Mouse (Mus musculus) heart, postnatal 14 days (tissue): ENCODE measurements around the gene Nkpd1. TPM values are rescaled to one million over a fixed set of nuclear protein-coding genes. Genes with fewer than 3 reads are reported as not detected.

Experiments
- DNase-seq, 2 experiments: peaks; one replicate each; pipeline ENCODE4 v3.0.0; 2021 to 2022
- intact Hi-C: fragments of 180-260 bp; cut with DNase I; formaldehyde crosslinking; loops from one replicate; pipeline ENCODE4 v1.15.1; 2025
- long read RNA-seq, 2 experiments: library from polyadenylated mRNA; stranded (forward); transcript quantifications; one replicate each; pipeline ENCODE4 v2.0.0; 2021
- total RNA-seq, 2 experiments: library from RNA; stranded (reverse); gene quantifications; 2 replicates each; pipeline ENCODE4 v1.2.3; 2021

Nkpd1 gene
- not detected for total RNA-seq
- long read RNA-seq, experiment 1, partial matches to known transcripts, result 0 of 1 reads
- long read RNA-seq, experiment 1, other reads (novel, unspliced or antisense), result 1 of 1 reads
- long read RNA-seq, experiment 2, result 0 reads

DNA sequence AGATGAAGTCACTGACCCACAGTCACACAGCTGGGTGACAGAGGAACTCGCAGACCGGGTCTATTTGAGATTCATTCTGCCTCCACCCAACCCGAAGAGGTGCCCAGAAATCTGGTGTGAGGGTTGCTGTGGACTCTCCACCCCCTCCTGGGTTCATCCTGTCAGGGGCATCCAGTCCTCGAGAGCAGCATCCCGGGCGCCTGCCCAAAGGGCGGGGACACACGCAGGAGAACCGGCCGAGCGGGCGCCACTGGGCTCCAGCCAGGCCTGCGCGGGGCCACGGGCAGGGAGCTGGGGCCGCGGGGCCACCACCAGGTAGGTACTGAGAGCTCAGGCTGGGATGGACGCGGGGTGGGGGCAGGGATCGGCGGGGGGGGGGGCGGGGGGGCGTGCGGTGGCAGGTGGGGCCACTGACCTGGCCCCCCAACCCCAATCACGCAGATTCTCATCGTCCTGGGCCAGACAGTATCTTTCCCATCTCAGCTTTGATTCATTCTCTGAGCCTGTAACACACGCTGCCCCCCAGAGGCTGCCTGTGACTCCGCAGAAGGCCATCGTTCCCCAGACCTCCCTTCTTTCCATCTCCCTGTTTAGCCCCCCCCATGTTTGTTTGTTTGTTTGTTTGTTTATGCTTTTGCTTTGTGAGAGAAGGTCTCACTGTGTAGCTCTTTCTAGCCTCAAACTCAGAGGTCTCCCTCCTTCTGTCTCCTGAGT lies at the start of gene Nkpd1:
Gene Nkpd1 (plus strand): TSS at position 187 of the 714 bp plus-strand sequence.
- intact Hi-C loops, result loop anchor here (2.0 kb wide), 1 partner anchor 75 kb away; no protein-coding TSS in a partner anchor
- DNase-seq, result no peak

DNA sequence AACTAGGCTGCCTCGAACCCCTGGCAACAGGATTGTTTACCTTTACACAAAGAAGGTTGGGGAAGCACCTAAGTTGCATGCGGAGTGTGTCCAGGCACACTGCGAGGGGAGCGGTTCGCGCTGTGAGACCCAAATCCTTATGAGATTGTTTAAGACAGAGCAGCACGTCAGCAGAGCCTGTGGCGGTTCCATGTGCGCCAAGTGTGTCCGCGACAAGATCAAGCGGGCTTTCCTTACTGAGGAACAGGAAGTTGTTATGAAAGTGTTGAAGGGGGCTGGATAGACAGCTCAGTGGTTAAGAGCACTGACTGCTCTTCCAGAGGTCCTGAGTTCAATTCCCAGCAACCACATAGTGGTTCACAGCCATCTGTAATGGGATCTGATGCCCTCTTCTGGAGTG lies 49.4 kb upstream of the Nkpd1 start:
- no peak for DNase-seq
- intact Hi-C loops, result no loop called here

DNA sequence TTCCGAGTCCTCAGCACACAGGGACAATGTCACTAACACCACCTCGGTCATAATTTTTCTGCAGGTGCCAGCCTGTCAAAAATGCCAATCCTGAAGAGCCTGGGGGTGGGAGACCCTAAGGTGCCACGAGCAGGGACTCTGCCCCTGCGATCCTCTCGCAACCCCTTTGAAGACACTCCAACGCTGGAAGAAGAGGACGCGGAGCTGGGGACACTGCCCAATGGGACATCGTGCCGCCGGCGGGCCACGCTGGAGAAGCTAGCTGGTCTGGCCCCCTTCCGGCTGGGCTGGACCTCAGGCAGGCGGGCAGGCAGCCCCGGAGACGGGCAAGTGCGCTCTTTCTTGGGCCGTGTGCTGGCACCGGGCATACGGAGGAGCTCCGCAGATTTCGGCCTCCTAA lies 48.2 kb upstream of the Nkpd1 start:
- no peak for DNase-seq
- intact Hi-C loops, result no loop called here

GRCm38 (mm10) chr7:19470308-19470707 lies 47.3 kb upstream of the Nkpd1 start:
- no peak for DNase-seq
- intact Hi-C loops, result loop anchor here (2.0 kb wide), 1 partner anchor 28 kb away; no protein-coding TSS in a partner anchor

- no peak for DNase-seq
- intact Hi-C loops, result no loop called here
Observed at GRCm38 (mm10) chr7:19472403-19472802, 45.2 kb upstream of the Nkpd1 start.

DNA sequence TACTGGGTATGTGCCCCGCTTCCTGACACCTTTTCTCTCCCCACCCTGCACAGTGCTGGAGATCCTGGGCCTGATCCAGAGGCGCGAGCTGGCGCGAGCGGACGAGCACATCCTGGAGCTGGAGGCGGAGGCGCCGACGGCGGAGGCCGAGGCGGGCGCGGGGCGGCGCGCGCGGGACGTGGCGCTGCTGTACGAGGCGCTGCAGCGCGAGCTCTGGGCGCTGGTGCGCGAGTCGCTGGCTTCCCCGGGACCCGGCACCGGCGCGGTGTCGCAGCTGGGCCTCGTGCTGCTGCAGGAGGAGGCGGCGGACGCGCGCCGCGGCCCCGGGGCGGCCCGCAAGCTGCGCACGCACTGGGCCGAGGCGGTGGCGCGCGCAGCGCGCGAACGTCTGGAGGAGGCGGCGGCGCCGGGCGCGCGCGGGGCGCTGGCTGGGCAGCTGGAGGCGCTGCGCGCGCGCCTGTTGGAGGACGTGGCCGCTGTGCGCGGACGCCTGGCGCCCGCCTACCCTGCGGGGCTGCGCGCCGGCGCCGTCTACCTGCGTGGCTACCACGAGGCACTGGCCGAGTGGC lies 43.7 kb upstream of the Nkpd1 start:
- intact Hi-C loops, result loop anchor here (2.0 kb wide), 1 partner anchor 13 kb away; no protein-coding TSS in a partner anchor
- peak; percentile 84 to 89 for DNase-seq

GRCm38 (mm10) chr7:19477084-19477483 lies 40.6 kb upstream of the Nkpd1 start:
- intact Hi-C loops, result no loop called here
- DNase-seq, result no peak

- no peak for DNase-seq
- intact Hi-C loops, result no loop called here
Observed at GRCm38 (mm10) chr7:19477624-19478384, 39.8 kb upstream of the Nkpd1 start.

GRCm38 (mm10) chr7:19483281-19483680 lies 34.4 kb upstream of the Nkpd1 start:
- no peak for DNase-seq
- intact Hi-C loops, result no loop called here

DNA sequence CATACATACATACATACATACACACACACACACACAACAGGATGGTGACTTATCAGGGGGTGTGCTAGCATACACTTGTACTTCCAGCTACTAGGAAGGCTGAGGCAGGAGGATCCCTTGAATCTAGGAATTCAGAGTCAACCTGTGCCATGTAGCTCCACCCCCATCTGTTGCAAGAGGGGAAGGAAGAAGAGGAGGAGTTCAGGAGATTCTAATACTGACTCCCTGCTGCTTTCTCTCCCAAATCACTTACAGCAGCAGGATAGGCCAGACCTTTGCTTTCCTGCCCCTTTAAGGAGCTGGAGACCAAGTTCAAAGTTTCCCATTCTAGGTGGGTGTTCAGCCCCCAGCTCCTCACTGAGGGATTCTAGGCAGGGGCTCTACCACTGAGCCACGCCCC lies 32.1 kb upstream of the Nkpd1 start:
- intact Hi-C loops, result no loop called here
- DNase-seq, result no peak

GRCm38 (mm10) chr7:19486549-19486948 lies 31.1 kb upstream of the Nkpd1 start:
- intact Hi-C loops, result no loop called here
- DNase-seq, result no peak

DNA sequence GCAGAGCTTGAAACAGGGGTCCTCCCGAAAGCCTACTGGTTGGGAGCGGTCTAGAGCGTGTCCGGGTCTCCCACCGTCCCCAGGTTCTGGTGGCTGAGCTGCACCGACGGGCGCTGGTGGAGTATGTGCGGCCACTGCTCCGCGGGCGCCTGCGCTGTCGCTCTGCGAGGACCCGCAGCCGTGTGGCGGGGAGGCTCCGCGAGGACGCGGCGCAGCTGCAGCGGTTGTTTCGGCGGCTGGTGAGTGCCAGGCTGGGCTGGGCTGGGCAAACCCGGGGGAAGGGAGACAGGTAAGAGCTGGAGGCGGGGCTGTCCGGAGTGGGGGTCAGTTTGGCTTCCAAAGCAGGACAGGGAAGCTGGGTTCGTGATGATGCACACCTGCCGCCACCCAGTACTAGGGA lies 28.1 kb upstream of the Nkpd1 start:
- intact Hi-C loops, result no loop called here
- DNase-seq, result no peak

DNA sequence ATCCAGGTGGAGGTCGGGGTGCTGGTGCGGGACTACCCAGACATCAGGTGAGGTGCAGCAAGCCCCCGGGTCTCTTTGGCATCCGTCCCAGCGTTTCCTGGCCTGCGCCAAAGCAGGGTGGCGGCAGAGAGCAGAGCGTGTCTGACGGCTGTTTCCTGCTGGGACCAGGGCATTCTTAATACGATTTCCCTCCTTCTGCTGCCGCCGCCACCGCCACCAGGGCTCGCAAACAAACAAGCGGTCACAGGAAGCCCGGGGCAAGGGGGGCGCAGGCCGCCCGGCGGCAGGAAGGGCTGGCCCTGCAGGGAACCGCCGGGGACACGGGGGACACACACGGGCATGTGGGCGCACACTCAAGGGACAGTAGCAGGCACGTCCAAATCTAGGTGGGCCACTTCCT lies 25.9 kb upstream of the Nkpd1 start:
- peak; percentile 48 to 51 for DNase-seq
- intact Hi-C loops, result no loop called here

DNA sequence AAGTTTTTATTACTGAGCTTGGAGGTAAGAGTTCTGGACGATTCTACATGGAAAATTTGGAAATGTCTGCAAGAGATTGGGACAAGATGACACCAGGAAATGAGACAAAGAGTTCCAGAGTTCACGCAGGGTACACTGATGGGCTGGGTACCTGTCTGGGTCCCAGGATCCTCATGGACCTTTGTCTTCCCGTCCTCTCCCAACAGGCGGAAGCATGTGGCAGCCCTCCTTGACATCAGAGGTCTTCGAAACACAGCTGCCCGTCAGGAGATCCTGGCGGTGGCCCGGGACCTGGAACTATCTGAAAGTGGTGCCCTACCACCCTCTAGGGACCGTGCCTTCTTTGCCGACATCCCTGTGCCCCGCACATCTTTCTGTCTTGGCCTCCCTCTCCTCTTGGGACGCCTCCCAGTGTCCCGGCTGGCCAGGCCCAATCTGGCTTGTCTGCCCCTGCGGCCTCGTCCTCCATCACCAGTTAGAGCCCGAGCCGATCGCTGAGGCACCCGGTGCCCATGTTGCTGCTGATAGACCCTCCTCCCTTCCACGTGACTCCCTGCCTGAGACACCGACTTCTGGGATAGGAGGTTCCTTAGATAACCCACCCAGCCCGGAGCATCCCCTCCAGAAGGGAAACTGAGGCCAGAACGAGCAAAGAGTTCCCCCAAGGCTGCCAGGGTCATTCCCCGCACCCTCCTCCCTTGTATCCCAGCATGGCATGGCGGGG lies 22.7 kb upstream of the Nkpd1 start:
- intact Hi-C loops, result no loop called here
- DNase-seq, result no peak

DNA sequence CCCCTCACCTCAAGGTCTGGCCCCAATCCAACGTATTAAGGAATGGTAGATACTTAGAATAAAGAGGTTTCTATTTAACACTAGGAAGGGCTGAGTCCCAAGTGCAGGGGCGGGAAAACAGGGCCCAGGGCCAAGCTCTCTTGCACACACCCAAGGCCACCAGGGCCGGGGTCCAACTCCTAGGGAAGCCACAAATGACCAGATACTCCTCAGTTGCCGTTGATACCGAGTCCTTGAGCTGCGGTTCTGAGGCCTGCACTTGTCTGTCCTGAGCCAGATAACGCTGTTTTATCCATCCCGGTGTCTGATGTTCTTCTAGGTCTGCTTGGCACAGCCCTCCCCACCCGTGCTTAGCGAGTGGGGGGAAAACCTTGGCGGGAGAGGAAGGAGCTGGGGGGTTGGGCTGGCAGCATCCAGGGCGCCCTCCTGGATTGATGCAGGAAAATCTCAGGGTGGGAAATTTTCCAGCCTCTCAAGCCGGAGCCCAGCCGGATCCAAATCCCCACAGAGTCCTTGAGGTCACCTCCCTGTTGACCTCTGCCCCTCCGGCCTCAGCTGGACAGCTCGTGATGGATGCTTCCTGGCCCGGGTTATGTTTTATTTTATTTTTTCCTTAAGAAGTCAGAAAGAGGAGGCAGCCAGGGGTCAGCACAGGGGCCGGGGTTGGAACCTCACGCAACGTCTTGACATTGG lies 22.0 kb upstream of the Nkpd1 start:
- intact Hi-C loops, result no loop called here
- DNase-seq, result peak; percentile 48 to 52

DNA sequence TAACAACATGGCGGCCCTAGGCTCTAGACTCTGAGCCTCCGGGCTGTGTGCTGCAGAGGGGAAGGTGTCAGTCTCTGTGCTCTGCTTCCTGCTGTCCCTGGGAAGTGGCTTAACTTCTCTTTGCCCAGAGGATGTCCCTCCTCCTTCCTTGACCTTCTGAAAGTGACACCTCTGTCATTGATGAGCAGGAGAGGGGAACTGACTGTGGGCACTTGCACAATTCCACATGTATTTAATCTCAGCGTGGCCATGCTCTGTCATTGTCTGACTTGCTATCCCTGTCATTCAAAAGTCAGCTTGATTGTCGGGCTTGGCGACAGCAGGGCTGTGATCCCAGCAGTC lies 21.5 kb upstream of the Nkpd1 start:
- intact Hi-C loops, result no loop called here
- no peak for DNase-seq

DNA sequence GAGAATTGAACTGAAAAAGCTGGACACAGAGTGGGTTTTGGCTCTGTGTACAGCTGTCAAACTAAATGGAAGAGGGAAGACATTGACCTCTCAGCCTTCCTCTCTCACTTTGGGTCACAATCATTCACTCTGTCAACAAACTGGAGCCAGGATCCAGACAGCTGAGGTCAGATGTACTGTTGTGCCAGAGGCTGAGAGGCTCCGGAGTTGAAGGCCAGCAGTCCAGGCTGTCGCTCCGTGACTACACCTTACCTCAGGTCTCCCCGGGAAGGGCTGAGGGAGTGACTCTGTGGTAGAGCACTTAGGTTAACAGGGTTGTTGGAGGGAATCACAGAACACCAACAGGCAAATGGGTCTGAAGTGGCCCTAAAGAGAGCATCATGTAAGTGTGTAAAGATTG lies 19.3 kb upstream of the Nkpd1 start:
- intact Hi-C loops, result no loop called here
- DNase-seq, result no peak

DNA sequence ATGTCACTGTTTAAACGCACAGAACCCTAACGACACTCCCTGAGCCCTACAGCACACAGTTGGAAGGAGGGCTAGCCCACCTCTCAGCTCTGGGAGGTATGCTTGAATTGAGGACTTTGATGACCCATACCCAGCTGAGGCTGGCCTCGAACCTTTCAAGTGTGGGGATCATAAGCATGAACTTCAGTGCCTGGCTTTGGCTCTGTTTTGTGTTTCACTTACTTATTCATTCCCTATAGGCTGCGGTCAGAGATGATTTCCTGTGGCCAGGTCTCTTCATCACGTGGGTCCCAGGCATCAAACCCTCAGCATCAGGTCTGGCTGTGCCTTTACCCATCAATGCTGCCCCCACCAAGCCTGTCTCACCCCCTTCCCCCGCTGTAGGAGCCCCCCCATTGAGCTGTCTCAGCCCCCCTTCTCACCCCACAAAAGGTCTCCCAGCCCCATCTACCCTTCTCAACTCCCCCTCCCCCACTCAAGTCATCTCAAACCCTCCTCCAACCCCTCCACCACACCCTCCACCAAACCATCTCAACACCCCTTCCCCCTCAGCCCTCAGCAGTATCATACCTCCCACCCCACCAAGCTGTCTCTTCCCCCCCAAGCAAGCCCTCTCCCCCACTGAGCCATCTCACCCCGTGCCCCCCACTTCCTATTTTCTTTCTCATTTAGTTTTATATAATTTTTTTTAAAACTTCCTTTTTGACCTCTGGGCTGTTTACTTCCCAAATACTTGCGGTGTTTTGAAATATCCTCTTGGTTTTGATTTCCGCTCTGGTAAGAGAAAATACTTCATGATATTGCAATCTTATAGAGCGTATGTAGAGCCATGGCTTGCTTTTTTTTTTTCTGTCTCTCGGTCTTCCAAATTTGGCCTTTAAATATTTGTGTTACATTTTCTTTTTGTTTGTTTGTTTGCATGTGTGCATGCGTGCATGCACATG lies 16.9 kb upstream of the Nkpd1 start:
- no peak for DNase-seq
- intact Hi-C loops, result loop anchor here (5.0 kb wide), 3 partner anchors 38 to 117 kb away; partner anchors contain the start of gene Exoc3l2

- intact Hi-C loops, result loop anchor here (5.0 kb wide), 3 partner anchors 39 to 116 kb away; partner anchors contain the start of gene Exoc3l2
Observed at GRCm38 (mm10) chr7:19501658-19502057, 16.0 kb upstream of the Nkpd1 start.

More at GRCm38 (mm10) chr7:19501658-19502057, 16.0 kb upstream of the Nkpd1 start:
- DNase-seq, result no peak
